Mouse (Mus musculus) hindbrain, embryonic 14.5 days (tissue): ENCODE results near the gene Trak2. TPM values are rescaled to one million over a fixed set of nuclear protein-coding genes. Genes with fewer than 3 reads are reported as not detected.

Source experiments
- ATAC-seq: fragments of 200-750 bp; cut with Nextera tagmentation; 2 replicates; pipeline ENCODE4 v1.8.0; 2017; ENCODE audit warnings: moderate number of reproducible peaks, mild to moderate bottlenecking, moderate TSS enrichment, moderate library complexity; ENCODE audit not compliant: low FRiP score
- DNase-seq: peaks from one replicate; pipeline ENCODE4 v3.0.0-alpha.2; 2015; ENCODE audit warnings: low spot score
- H3K27ac ChIP-seq: fragments of 300-500 bp; sonication (generic); 2 replicates; pipeline ENCODE4 v1.5.1; 2014; ENCODE audit warnings: mild to moderate bottlenecking, moderate library complexity
- H3K27me3 ChIP-seq: fragments of 300-500 bp; sonication (generic); 2 replicates; pipeline ENCODE4 v1.6.1; 2014; ENCODE audit warnings: mild to moderate bottlenecking, low read length, mixed read lengths; ENCODE audit not compliant: control insufficient read depth, insufficient read depth
- H3K36me3 ChIP-seq: fragments of 300-500 bp; sonication (generic); replicated peaks from 2 replicates; pipeline ENCODE4 v1.6.1; 2014; ENCODE audit not compliant: control insufficient read depth, insufficient read depth
- H3K4me1 ChIP-seq: fragments of 300-500 bp; sonication (generic); replicated peaks from 2 replicates; pipeline ENCODE4 v1.6.1; 2014; ENCODE audit warnings: antibody characterized with exemption, low read length, mixed read lengths; ENCODE audit not compliant: control insufficient read depth, insufficient read depth
- H3K4me2 ChIP-seq: fragments of 300-500 bp; sonication (generic); replicated peaks from 2 replicates; pipeline ENCODE4 v1.6.1; 2014; ENCODE audit warnings: mild to moderate bottlenecking, moderate library complexity
- H3K4me3 ChIP-seq: fragments of 300-500 bp; sonication (generic); replicated peaks from 2 replicates; pipeline ENCODE4 v1.5.1; 2014; ENCODE audit warnings: mild to moderate bottlenecking, low read length
- H3K9ac ChIP-seq: fragments of 300-500 bp; sonication (generic); 2 replicates; pipeline ENCODE4 v1.6.1; 2014
- H3K9me3 ChIP-seq: fragments of 300-500 bp; sonication (generic); 2 replicates; pipeline ENCODE4 v1.6.1; 2016; ENCODE audit warnings: low read length; ENCODE audit not compliant: control insufficient read depth
- WGBS: fragments of 180-500 bp; shearing (Covaris S2); extraction: QIAGEN DNeasy Blood & Tissue Kit; methylation state at CpG from one replicate; pipeline ENCODE4 v1.1.7; 2014; 5-methylcytosine and 5-hydroxymethylcytosine counted together
- polyA plus RNA-seq: library from polyadenylated mRNA; unstranded; fragments of >200 nt; fragmentation: Nextera tagmentation; extraction: Ambion mirVana; gene quantifications from 2 replicates; pipeline ENCODE4 v1.2.1, GENCODE M21; 2014

Trak2 gene
- polyA plus RNA-seq, 1 experiment from 2014 or later: 18.0 TPM

GRCm38 (mm10) chr1:58946718-58947117 lies 26.5 kb downstream of the Trak2 start:
- Histone ChIP-seq H3K4me1 (no peaks in the 10 kb centered on the region), H3K36me3 (peaks cover 19% of the 10 kb centered on the region), H3K27me3 (no peaks in the 10 kb centered on the region), H3K9ac (no peak overlapping the region), H3K9me3 (no peaks in the 10 kb centered on the region), H3K4me2 (no peak overlapping the region), H3K27ac (no peak overlapping the region), H3K4me3 (no peak overlapping the region)
- DNase-seq: no peak
- WGBS: 93% methylated on average over 9 of the region's 9 CpGs
- no peak for ATAC-seq

DNA sequence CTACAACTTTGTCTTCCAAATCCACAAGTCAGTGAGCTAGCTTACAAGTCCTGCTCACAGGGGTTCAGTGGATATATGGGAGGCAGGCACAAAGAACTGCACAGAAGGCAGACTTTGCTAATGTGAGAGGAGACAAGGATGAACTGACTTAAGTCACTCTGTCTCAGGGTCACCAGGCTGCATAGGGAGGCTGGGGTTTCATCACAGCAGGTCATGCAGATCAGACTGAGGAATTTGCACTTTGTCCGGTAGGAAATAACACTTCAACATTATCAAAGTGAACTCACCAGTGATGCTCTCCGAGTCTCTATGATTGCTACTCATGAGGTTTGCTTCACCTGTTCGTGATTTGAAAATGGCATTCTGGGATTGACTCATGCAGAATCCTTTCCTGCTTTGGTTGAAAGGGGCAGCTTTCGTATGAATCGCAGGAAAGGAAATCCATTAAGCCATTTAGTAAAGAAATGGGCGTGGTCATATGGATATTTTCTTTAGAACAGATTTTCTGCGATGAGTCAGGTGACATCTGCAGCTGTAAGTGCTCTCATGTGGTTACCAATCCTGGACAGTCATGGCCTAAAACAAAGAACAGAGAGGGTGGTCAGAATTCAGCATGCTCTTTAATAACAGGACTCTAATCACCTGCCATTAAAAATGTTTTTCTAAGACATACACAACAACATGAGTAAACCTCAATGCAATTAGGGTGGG lies 27.1 kb downstream of the Trak2 start:
- H3K9me3 ChIP-seq: no peaks in the 10 kb centered on the region
- 95% methylated on average over 7 of the region's 7 CpGs for WGBS
- ATAC-seq: no peak
- no peak overlapping the region for H3K9ac ChIP-seq
- H3K4me1 ChIP-seq: no peaks in the 10 kb centered on the region
- no peak for DNase-seq
- no peaks in the 10 kb centered on the region for H3K27me3 ChIP-seq
- H3K4me2 ChIP-seq: no peak overlapping the region
- H3K36me3 ChIP-seq: peaks cover 19% of the 10 kb centered on the region
- H3K4me3 ChIP-seq: no peak overlapping the region
- no peak overlapping the region for H3K27ac ChIP-seq

DNA sequence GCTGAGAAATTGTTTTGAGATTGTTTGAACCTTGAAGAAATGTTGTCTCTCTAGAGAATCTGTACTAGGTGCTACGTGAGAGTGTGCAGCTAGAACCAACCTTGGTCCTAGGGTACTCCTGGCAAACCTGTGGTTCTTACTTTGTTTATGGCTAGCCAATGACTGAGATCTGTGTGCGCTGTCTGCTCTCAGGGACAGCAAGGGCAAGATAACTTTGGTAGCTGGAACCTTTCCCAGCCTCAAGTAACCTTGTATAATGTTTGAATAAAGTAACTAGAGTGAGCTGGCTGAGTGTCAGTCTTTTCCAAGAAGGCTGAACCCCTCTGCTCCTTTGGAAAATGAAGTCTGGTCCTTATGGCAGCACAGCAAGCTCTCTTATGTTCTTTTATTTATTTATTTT lies 27.7 kb downstream of the Trak2 start:
- H3K27me3 ChIP-seq: no peaks in the 10 kb centered on the region
- H3K4me1 ChIP-seq: no peaks in the 10 kb centered on the region
- ATAC-seq: no peak
- H3K4me3 ChIP-seq: no peak overlapping the region
- no peak overlapping the region for H3K4me2 ChIP-seq
- no peak for DNase-seq
- no peak overlapping the region for H3K9ac ChIP-seq
- 98% methylated on average over 2 of the region's 2 CpGs for WGBS
- peaks cover 19% of the 10 kb centered on the region for H3K36me3 ChIP-seq
- no peaks in the 10 kb centered on the region for H3K9me3 ChIP-seq
- H3K27ac ChIP-seq: no peak overlapping the region

GRCm38 (mm10) chr1:58937606-58938099 lies 35.6 kb downstream of the Trak2 start:
- Histone ChIP-seq H3K4me2 (no peak overlapping the region), H3K27me3 (no peaks in the 10 kb centered on the region), H3K9me3 (no peaks in the 10 kb centered on the region), H3K36me3 (peaks cover 10% of the 10 kb centered on the region), H3K4me3 (no peak overlapping the region), H3K9ac (no peak overlapping the region), H3K4me1 (no peaks in the 10 kb centered on the region), H3K27ac (no peak overlapping the region)
- ATAC-seq: no peak
- no peak for DNase-seq
- WGBS: 90% methylated on average over 9 of the region's 9 CpGs

GRCm38 (mm10) chr1:58936746-58937605 lies 36.3 kb downstream of the Trak2 start:
- Histone ChIP-seq H3K36me3 (peaks cover 10% of the 10 kb centered on the region), H3K4me3 (no peak overlapping the region), H3K27me3 (no peaks in the 10 kb centered on the region), H3K4me1 (no peaks in the 10 kb centered on the region), H3K9ac (no peak overlapping the region), H3K4me2 (no peak overlapping the region), H3K9me3 (no peaks in the 10 kb centered on the region), H3K27ac (no peak overlapping the region)
- ATAC-seq: no peak
- DNase-seq: no peak
- WGBS: 95% methylated on average over 10 of the region's 10 CpGs

GRCm38 (mm10) chr1:58926664-58927063 lies 46.6 kb downstream of the Trak2 start:
- Histone ChIP-seq H3K36me3 (peaks cover 30% of the 10 kb centered on the region), H3K9me3 (0 out of 2 replicates have a peak, but pooled peaks cover 4% of the 10 kb centered on the region), H3K27me3 (no peaks in the 10 kb centered on the region), H3K4me3 (no peak overlapping the region), H3K27ac (no peak overlapping the region), H3K9ac (no peak overlapping the region), H3K4me2 (no peak overlapping the region), H3K4me1 (no peaks in the 10 kb centered on the region)
- DNase-seq (no peak), ATAC-seq (no peak)
- WGBS: 96% methylated on average over 5 of the region's 5 CpGs

GRCm38 (mm10) chr1:58917566-58917965 lies 55.7 kb downstream of the Trak2 start:
- Histone ChIP-seq H3K27me3 (no peaks in the 10 kb centered on the region), H3K9ac (no peak overlapping the region), H3K4me3 (no peak overlapping the region), H3K9me3 (no peaks in the 10 kb centered on the region), H3K27ac (no peak overlapping the region), H3K4me1 (no peaks in the 10 kb centered on the region), H3K36me3 (peaks cover 94% of the 10 kb centered on the region), H3K4me2 (no peak overlapping the region)
- 86% methylated on average over 6 of the region's 6 CpGs for WGBS
- ATAC-seq (no peak), DNase-seq (no peak)

DNA sequence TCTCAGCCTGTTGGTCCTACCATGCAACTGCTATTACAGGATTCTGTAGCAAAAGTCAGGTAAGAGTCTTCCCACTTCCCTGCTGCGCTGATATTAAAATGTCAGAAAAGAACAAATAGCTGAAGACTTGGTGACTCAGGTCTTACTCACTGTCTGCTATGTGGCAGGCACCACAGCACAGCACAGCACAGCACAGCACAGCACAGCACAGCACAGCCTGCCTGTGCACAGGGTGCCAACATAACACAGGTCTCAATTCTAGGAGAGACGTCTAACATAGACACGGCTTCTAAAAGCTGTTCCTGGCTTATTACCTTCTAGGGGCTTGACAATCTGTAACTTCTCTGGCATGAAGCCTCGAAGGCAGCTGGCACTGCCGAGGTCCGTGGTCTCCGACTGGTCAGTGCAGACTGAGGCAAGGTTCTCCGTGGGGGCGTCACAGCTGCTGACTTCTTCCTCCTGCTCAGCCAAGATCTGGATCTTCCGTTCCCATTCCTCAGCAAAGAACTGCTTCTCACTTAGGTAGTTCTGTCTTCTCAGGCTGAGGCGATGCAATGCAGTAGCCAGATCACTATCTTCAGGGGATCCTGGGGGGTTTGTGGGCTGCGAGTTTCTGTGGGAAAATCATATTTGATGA lies 63.5 kb downstream of the Trak2 start:
- DNase-seq (no peak), ATAC-seq (no peak)
- Histone ChIP-seq H3K4me2 (no peak overlapping the region), H3K9me3 (no peaks in the 10 kb centered on the region), H3K9ac (no peak overlapping the region), H3K4me1 (no peaks in the 10 kb centered on the region), H3K4me3 (no peak overlapping the region), H3K27ac (no peak overlapping the region), H3K27me3 (no peaks in the 10 kb centered on the region), H3K36me3 (peaks cover 83% of the 10 kb centered on the region)
- 93% methylated on average over 12 of the region's 12 CpGs for WGBS

DNA sequence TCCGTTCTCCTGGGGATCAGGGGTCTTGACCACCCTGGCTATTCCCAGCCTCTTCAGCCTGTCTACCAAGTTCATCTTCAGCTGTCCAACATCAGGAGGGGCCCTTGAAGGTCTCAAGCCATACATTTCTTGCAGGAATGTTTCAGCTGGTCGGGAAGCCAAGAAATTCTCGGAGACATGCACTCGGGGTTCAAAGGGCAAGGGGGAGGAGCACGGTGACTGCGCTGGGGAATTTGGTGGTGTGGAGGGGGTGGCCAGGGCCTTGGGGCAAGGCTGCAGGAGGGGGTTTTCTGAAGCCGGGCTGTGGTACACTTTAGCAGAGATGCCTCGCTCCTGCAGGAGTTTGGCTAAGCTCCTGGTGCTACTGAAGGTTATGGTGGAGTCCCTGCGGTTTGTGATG lies 69.5 kb downstream of the Trak2 start:
- Histone ChIP-seq H3K9ac (no peak overlapping the region), H3K4me3 (no peak overlapping the region), H3K27me3 (no peaks in the 10 kb centered on the region), H3K4me1 (no peaks in the 10 kb centered on the region), H3K4me2 (no peak overlapping the region), H3K36me3 (peaks cover 67% of the 10 kb centered on the region), H3K27ac (no peak overlapping the region), H3K9me3 (no peaks in the 10 kb centered on the region)
- no peak for ATAC-seq
- 88% methylated on average over 9 of the region's 9 CpGs for WGBS
- DNase-seq: no peak
